Mouse (Mus musculus) CH12.LX (cell line): Measurements from ENCODE around the gene Txndc17. TPM values are rescaled to one million over a fixed set of nuclear protein-coding genes. Genes with fewer than 3 reads are reported as not detected.

ENCODE experiments used
- DNase-seq: peaks from one replicate; pipeline ENCODE4 v3.0.0-alpha.2; 2013; ENCODE audit errors: extremely low read depth
- H3K27ac ChIP-seq: 2 replicates; pipeline ENCODE4 v1.5.1; 2012; ENCODE audit warnings: low read depth, mild to moderate bottlenecking, control low read depth, moderate library complexity; ENCODE audit not compliant: insufficient read depth
- H3K27me3 ChIP-seq: replicated peaks from 2 replicates; pipeline ENCODE3; 2012; ENCODE audit warnings: inconsistent platforms
- H3K36me3 ChIP-seq, 2 experiments: replicated peaks in 1 of 2; 2 replicates each; pipeline versions ENCODE3 to v1.6.1; 2012; ENCODE audit warnings: inconsistent platforms in 1 of 2, low read length in 1 of 2, mild to moderate bottlenecking in 1 of 2, mixed read lengths in 1 of 2, moderate library complexity in 1 of 2; ENCODE audit not compliant: control insufficient read depth in 1 of 2, insufficient read depth in 1 of 2
- H3K4me1 ChIP-seq, 2 experiments: 2 replicates each; pipeline ENCODE4 v1.6.1; 2012; ENCODE audit warnings: inconsistent platforms in 1 of 2, moderate library complexity in 1 of 2; ENCODE audit not compliant: insufficient read depth in 2 of 2, control insufficient read depth in 1 of 2
- H3K4me2 ChIP-seq: 2 replicates; pipeline ENCODE4 v1.6.1; 2012; ENCODE audit warnings: low read depth, mild to moderate bottlenecking, control low read depth; ENCODE audit not compliant: poor library complexity, insufficient read depth, severe bottlenecking
- H3K4me3 ChIP-seq, 3 experiments: fragments of 150-350 bp in 1 of 3; sonication (generic) in 1 of 3; replicated peaks in 1 of 3; 2 replicates each; pipeline versions ENCODE3 to v1.5.1; 2011 to 2012; ENCODE audit warnings: low read depth in 2 of 3, low read length in 2 of 3, mild to moderate bottlenecking in 2 of 3, moderate library complexity in 2 of 3, control low read depth in 1 of 3, improper control_type of control experiment in 1 of 3, inconsistent platforms in 1 of 3, mixed read lengths in 1 of 3; ENCODE audit not compliant: poor library complexity in 1 of 3
- H3K79me2 ChIP-seq: replicated peaks from 2 replicates; pipeline ENCODE4 v1.6.1; 2012; ENCODE audit warnings: mild to moderate bottlenecking, moderate library complexity; ENCODE audit not compliant: control insufficient read depth, poor library complexity, insufficient read depth, severe bottlenecking; ENCODE audit errors: extremely low read depth
- H3K9ac ChIP-seq: 2 replicates; pipeline ENCODE4 v1.6.1; 2012; ENCODE audit warnings: low read depth, mild to moderate bottlenecking, control low read depth, moderate library complexity; ENCODE audit not compliant: insufficient read depth
- H3K9me3 ChIP-seq: replicated peaks from 2 replicates; pipeline ENCODE3; 2012; ENCODE audit warnings: low read length, inconsistent platforms, mixed read lengths
- BHLHE40 ChIP-seq: IDR thresholded peaks from 2 replicates; pipeline ENCODE4 v1.6.1; 2011; ENCODE audit warnings: mild to moderate bottlenecking, low read depth, low read length, improper control_type of control experiment
- CHD1 ChIP-seq: IDR thresholded peaks from 2 replicates; pipeline ENCODE4 v1.6.1; 2012; ENCODE audit warnings: low read depth, low read length, improper control_type of control experiment, inconsistent platforms
- CHD2 ChIP-seq: IDR thresholded peaks from 2 replicates; pipeline ENCODE4 v1.6.1; 2011; ENCODE audit warnings: low read length, improper control_type of control experiment
- E2F4 ChIP-seq: IDR thresholded peaks from 2 replicates; pipeline ENCODE4 v1.6.1; 2011; ENCODE audit warnings: low read depth, low read length, improper control_type of control experiment; ENCODE audit not compliant: insufficient replicate concordance
- ELF1 ChIP-seq: IDR thresholded peaks from 2 replicates; pipeline ENCODE4 v1.6.1; 2014; ENCODE audit warnings: low read depth, mild to moderate bottlenecking, inconsistent platforms, low read length, improper control_type of control experiment
- ETS1 ChIP-seq: conservative IDR thresholded peaks from 2 replicates; pipeline ENCODE4 v1.6.1; 2012; ENCODE audit warnings: low read depth, mild to moderate bottlenecking, inconsistent platforms, low read length, improper control_type of control experiment, moderate library complexity
- GABPA ChIP-seq: IDR thresholded peaks from 2 replicates; pipeline ENCODE4 v1.6.1; 2012; ENCODE audit warnings: low read depth, low read length, improper control_type of control experiment, inconsistent platforms; ENCODE audit not compliant: insufficient replicate concordance
- HCFC1 ChIP-seq: IDR thresholded peaks from 2 replicates; pipeline ENCODE4 v1.6.1; 2012; ENCODE audit warnings: low read depth, mild to moderate bottlenecking, inconsistent platforms, low read length, improper control_type of control experiment
- IRF4 ChIP-seq: IDR thresholded peaks from 2 replicates; pipeline ENCODE4 v1.6.1; 2014; ENCODE audit warnings: low read depth, mild to moderate bottlenecking, inconsistent platforms, low read length, improper control_type of control experiment
- MAFK ChIP-seq: IDR thresholded peaks from 2 replicates; pipeline ENCODE4 v1.6.1; 2011; ENCODE audit warnings: low read length, improper control_type of control experiment; ENCODE audit not compliant: insufficient replicate concordance
- MAX ChIP-seq: IDR thresholded peaks from 2 replicates; pipeline ENCODE4 v1.6.1; 2011; ENCODE audit warnings: low read length, improper control_type of control experiment
- MAZ ChIP-seq: IDR thresholded peaks from 2 replicates; pipeline ENCODE4 v1.6.1; 2012; ENCODE audit warnings: low read depth, mild to moderate bottlenecking, inconsistent platforms, low read length, improper control_type of control experiment, moderate library complexity
- NELFE ChIP-seq: IDR thresholded peaks from 2 replicates; pipeline ENCODE4 v1.6.1; 2011; ENCODE audit warnings: low read depth, low read length, improper control_type of control experiment
- NRF1 ChIP-seq: IDR thresholded peaks from 2 replicates; pipeline ENCODE4 v1.6.1; 2014; ENCODE audit warnings: low read depth, mild to moderate bottlenecking, inconsistent platforms, low read length, improper control_type of control experiment, moderate library complexity
- POLR2AphosphoS2 ChIP-seq: IDR thresholded peaks from 2 replicates; pipeline ENCODE4 v1.6.1; 2011; ENCODE audit warnings: low read depth, low read length, improper control_type of control experiment
- RAD21 ChIP-seq: IDR thresholded peaks from 2 replicates; pipeline ENCODE4 v1.6.1; 2011; ENCODE audit warnings: low read depth, mild to moderate bottlenecking, low read length, improper control_type of control experiment, moderate library complexity
- RCOR1 ChIP-seq: conservative IDR thresholded peaks from 2 replicates; pipeline ENCODE4 v1.6.1; 2012; ENCODE audit warnings: low read depth, mild to moderate bottlenecking, inconsistent platforms, low read length, improper control_type of control experiment
- SIN3A ChIP-seq: IDR thresholded peaks from 2 replicates; pipeline ENCODE4 v1.6.1; 2012; ENCODE audit warnings: low read length, improper control_type of control experiment, inconsistent platforms
- TBP ChIP-seq: conservative IDR thresholded peaks from 2 replicates; pipeline ENCODE4 v1.6.1; 2011; ENCODE audit warnings: low read depth, low read length, improper control_type of control experiment
- TCF12 ChIP-seq: IDR thresholded peaks from 2 replicates; pipeline ENCODE4 v1.6.1; 2014; ENCODE audit warnings: low read depth, mild to moderate bottlenecking, inconsistent platforms, low read length, improper control_type of control experiment
- UBTF ChIP-seq: IDR thresholded peaks from 2 replicates; pipeline ENCODE4 v1.6.1; 2012; ENCODE audit warnings: low read depth, mild to moderate bottlenecking, inconsistent platforms, low read length, improper control_type of control experiment, moderate library complexity
- USF2 ChIP-seq: conservative IDR thresholded peaks from 2 replicates; pipeline ENCODE4 v1.6.1; 2011; ENCODE audit warnings: low read depth, low read length, improper control_type of control experiment
- ZC3H11A ChIP-seq: IDR thresholded peaks from 2 replicates; pipeline ENCODE4 v1.6.1; 2012; ENCODE audit warnings: low read depth, mild to moderate bottlenecking, inconsistent platforms, low read length, improper control_type of control experiment
- ZKSCAN1 ChIP-seq: IDR thresholded peaks from 2 replicates; pipeline ENCODE4 v1.6.1; 2012; ENCODE audit warnings: low read depth, inconsistent platforms, low read length, improper control_type of control experiment, borderline replicate concordance
- ZMIZ1 ChIP-seq: IDR thresholded peaks from 2 replicates; pipeline ENCODE4 v1.6.1; 2012; ENCODE audit warnings: low read depth, mild to moderate bottlenecking, inconsistent platforms, low read length, improper control_type of control experiment
- ZNF384 ChIP-seq: IDR thresholded peaks from 2 replicates; pipeline ENCODE4 v1.6.1; 2012; ENCODE audit warnings: low read depth, low read length, improper control_type of control experiment, inconsistent platforms
- dilution Hi-C: fragments of 300-500 bp; cut with MboI; formaldehyde crosslinking; loops from 2 replicates; pipeline ENCODE4 v1.14.3; 2020; ENCODE audit warnings: low sequenced_read_pairs; ENCODE audit not compliant: extremely low pct_unique_long_range_greater_than_20kb, extremely low pct_ligation_motif_present
- in situ Hi-C: fragments of 300-500 bp; cut with MboI; formaldehyde crosslinking; loops from 3 replicates; pipeline ENCODE4 v1.14.3; 2019; ENCODE audit warnings: low sequenced_read_pairs, low pct_ligation_motif_present, low pct_unique_long_range_greater_than_20kb, mixed read lengths
- polyA plus RNA-seq: library from polyadenylated mRNA; unstranded; fragments of >175 nt; gene quantifications from 2 replicates; pipeline ENCODE4 v1.2.1, GENCODE M21; 2012; ENCODE audit warnings: low read depth; ENCODE audit not compliant: insufficient read length
- total RNA-seq, 2 experiments: library from RNA; depleted of rRNA; stranded (reverse); fragments of 300-350 nt in 1 of 2; fragments of >200 nt in 1 of 2; gene quantifications; 2 replicates each; pipeline ENCODE4 v1.2.3; 2012 to 2014

Gene Txndc17
- total and polyA plus RNA-seq, 3 experiments, result 126 to 182 (median 177) TPM

- Histone ChIP-seq H3K4me2 (no peak overlapping the region), H3K9me3 (no peaks in the 10 kb centered on the region), H3K4me1 (peaks cover 1 to 7% of the 10 kb centered on the region in 2 experiments), H3K36me3 (no peaks in the 10 kb centered on the region), H3K79me2 (no peaks in the 10 kb centered on the region), H3K27ac (no peak overlapping the region), H3K9ac (no peak overlapping the region), H3K4me3 (no peak overlapping the region), H3K27me3 (peaks cover 61% of the 10 kb centered on the region)
- DNase-seq, result no peak
- in situ Hi-C loops (no loop called here), dilution Hi-C loops (no loop called here)
- TF ChIP-seq MAFK, result no peak
Measured at GRCm38 (mm10) chr11:72245196-72245753, 37.9 kb downstream of the Txndc17 start.

- no peak for DNase-seq
- in situ Hi-C loops, result no loop called here
Measured at GRCm38 (mm10) chr11:72255629-72256028, 48.3 kb downstream of the Txndc17 start.

GRCm38 (mm10) chr11:72256441-72256840 is 49.1 kb downstream of the Txndc17 start:
- H3K27me3 ChIP-seq, result peaks cover 61% of the 10 kb centered on the region
- no peak overlapping the region for H3K9ac ChIP-seq
- no peaks in the 10 kb centered on the region for H3K79me2 ChIP-seq
- no peaks in the 10 kb centered on the region for H3K36me3 ChIP-seq
- H3K4me2 ChIP-seq, result no peak overlapping the region
- no peaks in the 10 kb centered on the region for H3K9me3 ChIP-seq
- no peak overlapping the region for H3K4me3 ChIP-seq
- DNase-seq, result no peak
- in situ Hi-C loops, result no loop called here
- H3K4me1 ChIP-seq, result peaks cover 0 to 9% of the 10 kb centered on the region in 2 experiments; a peak in 2 of 4 replicates
- dilution Hi-C loops, result no loop called here
- no peak overlapping the region for H3K27ac ChIP-seq
- no peak for TF ChIP-seq ZKSCAN1
- no peak for TF ChIP-seq ELF1
- no peak for TF ChIP-seq UBTF
- TF ChIP-seq MAX, result no peak
- no peak for TF ChIP-seq ZMIZ1
- TF ChIP-seq ZNF384, result no peak
- TF ChIP-seq POLR2AphosphoS2, result no peak
- TF ChIP-seq ETS1, result no peak
- TF ChIP-seq HCFC1, result no peak
- TF ChIP-seq NRF1, result no peak
- TF ChIP-seq USF2, result no peak
- TF ChIP-seq NELFE, result no peak
- TF ChIP-seq BHLHE40, result no peak
- TF ChIP-seq E2F4, result no peak
- TF ChIP-seq IRF4, result no peak
- no peak for TF ChIP-seq CHD2
- no peak for TF ChIP-seq ZC3H11A

More at GRCm38 (mm10) chr11:72255629-72256028, 48.3 kb downstream of the Txndc17 start:
- Histone ChIP-seq H3K27ac (no peak overlapping the region), H3K36me3 (no peaks in the 10 kb centered on the region), H3K4me2 (no peak overlapping the region), H3K79me2 (no peaks in the 10 kb centered on the region), H3K27me3 (peaks cover 60% of the 10 kb centered on the region), H3K9me3 (no peaks in the 10 kb centered on the region)
- dilution Hi-C loops, result no loop called here
- TF ChIP-seq SIN3A, result no peak
- no peak for TF ChIP-seq CHD1
- TF ChIP-seq IRF4, result no peak
- TF ChIP-seq POLR2AphosphoS2, result no peak
- TF ChIP-seq GABPA, result no peak
- TF ChIP-seq NRF1, result no peak
- TF ChIP-seq E2F4, result no peak
- no peak for TF ChIP-seq TCF12
- no peak for TF ChIP-seq RAD21
- no peak for TF ChIP-seq ETS1
- TF ChIP-seq TBP, result no peak
- no peak for TF ChIP-seq MAZ
- no peak for TF ChIP-seq BHLHE40
- TF ChIP-seq MAFK, result no peak
- TF ChIP-seq ZKSCAN1, result no peak
- TF ChIP-seq RCOR1, result no peak
- TF ChIP-seq, all 38 proteins: peak for 0
- no peak overlapping the region for H3K4me3 ChIP-seq
- H3K4me1 ChIP-seq, result peaks cover 0 to 9% of the 10 kb centered on the region in 2 experiments; a peak in 2 of 4 replicates
- H3K9ac ChIP-seq, result no peak overlapping the region
